ENCODE assay signal across 9 mouse cellular contexts in genomic region chr15:71240647-71241351, GRCm38 (mm10).
DNase-seq lines count a peak whose midpoint lies in the region; ATAC-seq and TF ChIP-seq lines count a peak whose summit lies in the region.
"Had no signal": no experiment of that assay in that cellular context is flagged by ENCODE, and none has a peak within 500 bp of the region (broad histone marks: within the 10 kb centered on the region; RNA-seq: fewer than 3 reads in every experiment).

No protein-coding gene starts in this region.

- H3K4me1 ChIP-seq in forebrain, embryonic 10.5 days = no peaks in the 10 kb centered on the region
- peaks cover 4% of the 10 kb centered on the region; the same call in 1 of the 2 replicates for H3K4me1 ChIP-seq in midbrain, embryonic 15.5 days
- no peaks in the 10 kb centered on the region for H3K4me1 ChIP-seq in testis, adult 2 months (ENCODE audit: control insufficient read depth, insufficient read depth, low read length)
- H3K4me1 ChIP-seq: liver, embryonic 15.5 days had no signal

- H3K9ac ChIP-seq in midbrain, embryonic 15.5 days = no peak overlapping the region
- H3K9ac ChIP-seq: liver, embryonic 15.5 days had no signal

- WGBS in forebrain, embryonic 10.5 days = 47% methylated on average over 9 of the region's 9 CpGs
- 38% methylated on average over 9 of the region's 9 CpGs for WGBS in midbrain, embryonic 15.5 days

- no peak for TF ChIP-seq POLR2A in brain, embryonic 14.5 days (IDR thresholded peaks at IDR 0.05; ENCODE audit: borderline replicate concordance, extremely low read depth, insufficient read depth, insufficient read length, poor library complexity, severe bottlenecking)
- TF ChIP-seq POLR2A in testis, adult 2 months (IDR thresholded peaks at IDR 0.05; ENCODE audit: control insufficient read depth, low read depth, low read length) = no peak

- no peaks in the 10 kb centered on the region for H3K27me3 ChIP-seq in forebrain, embryonic 10.5 days (ENCODE audit: poor library complexity, severe bottlenecking)
- H3K27me3 ChIP-seq in midbrain, embryonic 15.5 days (replicated peaks) = no peaks in the 10 kb centered on the region
- no peaks in the 10 kb centered on the region for H3K27me3 ChIP-seq in testis, adult 2 months (ENCODE audit: control insufficient read depth, insufficient read depth, low read length)
- H3K27me3 ChIP-seq: liver, embryonic 15.5 days had no signal

- peak; percentile 57 for TF ChIP-seq CTCF in gastrocnemius, adult 2 months (IDR thresholded peaks at IDR 0.05)
- peak; percentile 93 for TF ChIP-seq CTCF in brain, embryonic 14.5 days (IDR thresholded peaks at IDR 0.05; ENCODE audit: borderline replicate concordance, extremely low read depth, insufficient read depth, insufficient read length)
- peak; percentile 59; the same call in 1 of the 2 replicates for TF ChIP-seq CTCF in testis, adult 2 months (IDR thresholded peaks at IDR 0.05; ENCODE audit: control insufficient read depth, insufficient read depth, insufficient replicate concordance, low read depth, low read length)

- peak; percentile 41 for DNase-seq in gastrocnemius, adult 2 months
- no peak for DNase-seq in gastrocnemius, adult 8-10 months (ENCODE audit: low spot score in 2 of 2)
- DNase-seq in brain, embryonic 14.5 days (ENCODE audit: low read depth) = peak; percentile 94
- DNase-seq in forebrain, embryonic 10.5 days (ENCODE audit: extremely low spot score, low spot score) = peak; percentile 74
- peak; percentile 91 for DNase-seq in heart, postnatal 4 days
- peak; percentile 86 to 89 for DNase-seq in layer of hippocampus, postnatal 36 days

- no peak overlapping the region for H3K27ac ChIP-seq in gastrocnemius, adult 2 months
- H3K27ac ChIP-seq in forebrain, embryonic 10.5 days = no peak overlapping the region
- no peak overlapping the region for H3K27ac ChIP-seq in midbrain, embryonic 15.5 days
- no peak overlapping the region for H3K27ac ChIP-seq in testis, adult 2 months (ENCODE audit: control insufficient read depth, insufficient read depth, low read depth, low read length)
- H3K27ac ChIP-seq: liver, embryonic 15.5 days had no signal

- H3K9me3 ChIP-seq in forebrain, embryonic 10.5 days = no peaks in the 10 kb centered on the region
- H3K9me3 ChIP-seq in midbrain, embryonic 15.5 days = no peaks in the 10 kb centered on the region
- H3K9me3 ChIP-seq: liver, embryonic 15.5 days had no signal

- no peaks in the 10 kb centered on the region for H3K36me3 ChIP-seq in forebrain, embryonic 10.5 days (replicated peaks)
- H3K36me3 ChIP-seq in midbrain, embryonic 15.5 days (replicated peaks) = no peaks in the 10 kb centered on the region
- H3K36me3 ChIP-seq in testis, adult 2 months (ENCODE audit: control insufficient read depth, insufficient read depth, low read length) = no peaks in the 10 kb centered on the region
- H3K36me3 ChIP-seq: liver, embryonic 15.5 days had no signal

- intact Hi-C loops in gastrocnemius, adult 2 months (cut with DNase I) = no loop called here

- peak; percentile 75 for ATAC-seq in midbrain, embryonic 15.5 days (replicated peaks)

- no peak overlapping the region for H3K4me3 ChIP-seq in gastrocnemius, adult 2 months
- no peak overlapping the region for H3K4me3 ChIP-seq in forebrain, embryonic 10.5 days
- no peak overlapping the region for H3K4me3 ChIP-seq in midbrain, embryonic 15.5 days
- H3K4me3 ChIP-seq in testis, adult 2 months (ENCODE audit: control insufficient read depth, low read depth, low read length) = no peak overlapping the region
- H3K4me3 ChIP-seq: liver, embryonic 15.5 days had no signal

- no peak overlapping the region for H3K4me2 ChIP-seq in midbrain, embryonic 15.5 days
- H3K4me2 ChIP-seq: liver, embryonic 15.5 days had no signal

Comparison
In these comparisons a context has a peak if more than half of its experiments do, and no peak if none do; other contexts are left out.
1. DNase-seq: peak in gastrocnemius, adult 2 months (single experiment), brain, embryonic 14.5 days (single experiment), forebrain, embryonic 10.5 days (single experiment), heart, postnatal 4 days (single experiment) and layer of hippocampus, postnatal 36 days (2 of 2); none in gastrocnemius, adult 8-10 months (0 of 2).
2. Peak in every context shown above with its lines, with median percentiles within 50 percentile points of each other: CTCF ChIP-seq.